Mouse (Mus musculus) thymus, adult 18-20 months (tissue): ENCODE results near the gene Lamc1.

Source experiments
- DNase-seq, 2 experiments: peaks; one replicate each; pipeline ENCODE4 v3.0.0; 2022; ENCODE audit warnings: mixed read lengths in 2 of 2

The Lamc1 gene

DNA sequence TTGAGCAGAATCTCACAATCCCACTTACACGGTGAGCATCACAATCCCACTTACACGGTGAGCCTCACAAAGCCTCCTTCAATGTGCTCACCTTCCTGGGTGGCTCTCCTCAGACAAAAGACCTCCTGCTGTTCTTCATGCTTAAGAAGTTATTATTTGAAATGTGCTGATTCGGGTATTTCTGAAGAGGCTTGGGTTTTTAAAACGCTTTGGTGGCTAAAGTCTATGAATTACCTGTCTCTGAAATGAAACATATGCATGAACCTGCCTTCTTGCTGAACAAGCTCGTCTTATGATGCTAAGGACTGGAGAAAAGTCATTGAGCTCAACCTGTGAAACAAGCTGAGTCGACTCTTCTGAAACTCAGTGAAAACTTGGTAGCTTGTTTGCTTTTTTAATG is 36.6 kb downstream of the Lamc1 start:
- no peak for DNase-seq

DNA sequence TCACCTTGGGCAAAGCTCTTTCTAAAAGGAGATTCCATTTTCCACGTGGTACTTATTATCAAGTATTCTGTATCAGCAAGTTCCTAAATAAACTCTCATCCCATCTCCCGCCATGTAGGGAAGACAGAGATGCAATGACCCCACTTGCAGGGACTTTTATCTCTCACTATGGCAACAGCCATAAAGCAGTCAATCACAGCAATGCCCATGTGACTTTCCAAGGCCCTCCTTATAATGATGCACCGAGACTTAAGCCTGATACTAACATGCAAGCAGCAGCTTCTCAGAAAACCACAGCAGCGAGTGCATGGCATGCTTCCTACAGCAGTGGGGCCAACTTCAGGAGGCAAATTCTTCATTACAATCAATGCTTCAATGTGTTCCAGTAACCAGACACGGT is 39.7 kb downstream of the Lamc1 start:
- DNase-seq: no peak

- DNase-seq: no peak
Measured at GRCm38 (mm10) chr1:153292202-153292601, 40.4 kb downstream of the Lamc1 start.

- no peak for DNase-seq
Measured at GRCm38 (mm10) chr1:153291416-153291815, 41.2 kb downstream of the Lamc1 start.

GRCm38 (mm10) chr1:153288010-153288409 is 44.6 kb downstream of the Lamc1 start:
- no peak for DNase-seq

DNA sequence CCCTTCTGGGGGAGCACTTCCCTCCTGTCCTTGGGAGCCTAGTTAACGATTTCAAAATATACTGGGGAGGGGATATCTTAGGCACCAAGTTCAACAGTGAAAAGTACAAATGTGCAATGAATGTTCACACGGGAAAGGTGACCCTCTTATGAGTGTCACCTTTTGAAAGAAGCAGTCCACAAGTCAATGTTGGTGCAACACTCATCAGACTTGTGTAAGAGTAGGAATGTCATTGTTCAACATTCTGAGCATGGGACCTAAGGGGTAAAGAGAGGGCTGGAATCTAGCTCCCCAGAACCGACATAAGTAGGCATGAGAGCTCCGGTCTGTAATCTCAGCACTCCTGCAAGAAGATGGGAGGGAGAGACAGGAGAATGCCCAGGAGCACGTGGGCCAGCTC is 45.1 kb downstream of the Lamc1 start:
- no peak for DNase-seq

DNA sequence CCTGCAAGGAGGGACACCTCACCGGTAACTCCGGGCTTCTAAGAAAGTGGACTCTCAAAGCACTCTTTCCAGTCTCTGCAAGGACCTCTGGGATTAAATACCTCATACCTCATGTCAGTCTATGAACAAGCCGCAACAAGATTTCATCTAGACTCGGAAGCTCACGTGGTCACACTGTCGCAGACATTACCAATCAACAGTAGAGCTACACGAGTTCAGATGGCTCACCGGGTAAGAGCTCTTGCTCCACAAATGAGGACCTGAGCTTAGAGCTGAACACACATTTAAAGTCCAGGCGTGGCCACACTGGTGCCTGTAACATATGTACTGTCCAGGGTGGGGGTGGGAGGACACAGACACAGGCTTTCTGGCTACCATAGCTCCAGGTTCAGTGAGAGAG is 46.4 kb downstream of the Lamc1 start:
- no peak for DNase-seq

DNA sequence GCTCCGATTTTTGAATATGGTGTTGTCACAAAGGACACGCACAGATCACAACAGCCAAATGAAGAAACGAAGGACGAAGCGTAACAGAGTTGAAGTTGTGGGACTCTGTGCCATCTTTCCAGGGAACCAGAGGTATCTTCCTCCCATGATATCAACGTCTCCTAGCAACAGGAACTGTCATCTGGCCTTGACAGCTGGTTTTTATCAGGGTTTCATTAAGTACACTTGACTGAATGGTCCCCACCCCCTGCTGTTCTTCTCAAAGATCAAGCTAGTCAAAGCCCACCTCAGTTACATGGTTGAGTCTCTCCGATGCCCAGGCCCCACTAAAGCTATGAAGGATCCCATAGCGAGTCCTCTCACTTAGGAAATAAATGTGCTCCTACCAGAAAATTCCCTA is 47.4 kb downstream of the Lamc1 start:
- no peak for DNase-seq

- no peak for DNase-seq
Measured at GRCm38 (mm10) chr1:153282342-153282975, 50.1 kb downstream of the Lamc1 start.

GRCm38 (mm10) chr1:153281483-153281882 is 51.1 kb downstream of the Lamc1 start:
- DNase-seq: no peak

GRCm38 (mm10) chr1:153280411-153280810 is 52.2 kb downstream of the Lamc1 start:
- no peak for DNase-seq

DNA sequence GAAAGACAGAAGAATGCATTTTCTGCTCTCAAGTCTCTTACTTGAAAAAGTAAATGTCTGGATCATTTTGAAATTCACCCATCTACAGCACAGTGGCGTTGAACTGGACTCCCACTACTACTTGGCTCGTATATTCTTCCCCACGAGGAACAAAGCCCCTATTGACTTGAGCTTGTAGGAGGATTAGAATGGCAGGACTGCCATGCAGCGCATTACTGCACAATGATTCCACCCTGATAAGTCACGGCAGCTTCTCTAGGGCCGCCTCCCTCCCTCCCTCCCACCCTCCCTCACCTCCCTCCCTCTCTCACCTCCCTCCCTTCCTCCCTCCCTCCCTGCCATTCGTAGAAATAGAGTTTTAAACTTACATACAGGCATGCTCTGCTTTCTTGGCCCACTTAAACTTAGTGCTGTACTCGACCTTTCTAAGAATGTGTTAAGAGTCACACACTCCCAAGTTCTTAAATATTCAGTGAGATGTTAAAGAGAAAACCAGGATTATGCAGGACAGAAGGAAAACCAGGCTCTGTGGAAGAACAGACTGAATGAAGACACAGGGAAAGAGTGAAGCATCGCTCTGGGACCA is 54.5 kb downstream of the Lamc1 start:
- DNase-seq: no peak

GRCm38 (mm10) chr1:153275466-153275865 is 57.1 kb downstream of the Lamc1 start:
- DNase-seq: no peak

DNA sequence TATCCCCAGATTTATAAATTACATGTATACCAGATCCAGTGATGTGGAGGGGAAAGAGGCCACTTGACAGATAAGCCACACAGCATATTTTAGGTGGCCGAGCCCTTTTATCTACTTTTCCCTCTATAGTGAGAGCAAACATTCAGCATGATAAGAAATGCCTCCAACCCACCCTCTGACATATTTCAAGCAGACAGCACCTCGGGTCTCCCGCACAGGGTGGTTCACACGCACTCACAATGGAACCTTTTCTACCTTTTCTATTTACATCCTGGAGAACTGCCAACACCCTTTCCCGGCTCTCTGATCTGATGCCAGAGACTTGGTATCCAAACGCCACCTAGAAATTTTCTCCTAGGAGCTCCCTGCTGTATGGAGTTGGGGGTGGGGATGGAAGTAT is 58.0 kb downstream of the Lamc1 start:
- DNase-seq: no peak

- no peak for DNase-seq
Measured at GRCm38 (mm10) chr1:153273657-153274056, 58.9 kb downstream of the Lamc1 start.

GRCm38 (mm10) chr1:153270827-153271226 is 61.8 kb downstream of the Lamc1 start:
- DNase-seq: no peak

DNA sequence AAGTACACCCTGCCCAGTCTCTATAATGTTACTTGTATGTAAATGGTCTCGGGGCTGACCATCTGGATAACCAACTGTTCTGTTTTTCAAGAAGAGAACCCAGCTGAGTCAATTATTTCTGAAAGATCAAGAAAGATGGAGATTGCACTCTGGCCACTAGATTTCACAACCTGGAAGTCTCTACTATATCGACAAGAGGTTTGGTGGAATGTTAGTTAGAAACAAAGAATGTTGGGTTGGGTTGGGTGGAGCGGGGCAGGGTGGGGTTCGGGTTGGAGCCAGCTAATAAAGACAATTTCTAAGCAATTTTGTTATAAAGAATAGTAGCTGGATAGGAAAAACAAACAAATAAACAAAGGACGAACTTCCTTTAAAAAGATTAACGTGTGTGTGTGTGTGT is 62.9 kb downstream of the Lamc1 start:
- DNase-seq: no peak

GRCm38 (mm10) chr1:153268806-153269309 is 63.7 kb downstream of the Lamc1 start:
- no peak for DNase-seq

- DNase-seq: no peak
Measured at GRCm38 (mm10) chr1:153268306-153268705, 64.3 kb downstream of the Lamc1 start.

- no peak for DNase-seq
Measured at GRCm38 (mm10) chr1:153267730-153268129, 64.9 kb downstream of the Lamc1 start.

- DNase-seq: no peak
Measured at GRCm38 (mm10) chr1:153266891-153267290, 65.7 kb downstream of the Lamc1 start.

DNA sequence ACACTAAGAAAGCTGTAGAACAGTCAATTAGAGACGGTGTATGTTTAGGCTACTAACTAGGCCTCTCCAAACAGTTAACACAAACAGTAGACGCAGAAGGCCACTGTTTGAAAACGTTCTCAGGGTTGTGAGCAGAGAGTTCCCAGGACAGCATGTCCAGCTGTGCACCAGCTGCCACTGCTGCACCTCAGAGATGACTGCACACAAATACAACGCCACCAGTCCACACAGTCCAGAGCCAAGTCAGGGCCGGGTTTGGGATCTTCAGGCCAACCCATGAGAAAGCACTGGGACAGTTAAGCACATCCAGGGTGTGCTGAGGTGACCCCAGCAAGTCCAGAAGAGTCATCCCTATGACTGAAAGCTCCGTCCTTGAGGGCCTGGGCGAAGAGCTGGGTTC is 67.0 kb downstream of the Lamc1 start:
- no peak for DNase-seq

DNA sequence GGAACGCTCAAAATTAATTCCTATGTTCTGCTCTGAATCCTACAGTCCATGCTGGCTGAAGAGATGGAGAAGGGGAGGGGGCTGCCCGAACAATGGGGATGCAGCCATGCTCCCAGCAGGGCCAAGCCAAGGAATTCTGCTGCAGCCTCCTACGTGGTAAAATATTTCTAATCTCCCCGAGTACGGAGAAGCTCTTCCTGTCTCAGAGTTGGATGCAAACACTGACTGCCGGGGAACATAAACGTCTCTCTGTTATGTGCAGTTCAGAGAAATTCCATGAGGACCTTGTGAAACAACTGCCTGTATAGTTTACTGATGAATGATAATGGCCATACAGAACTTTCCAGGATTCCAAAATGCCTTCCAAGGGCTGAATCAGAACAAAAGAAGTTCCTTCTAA is 67.5 kb downstream of the Lamc1 start:
- no peak for DNase-seq

- DNase-seq: no peak
Measured at GRCm38 (mm10) chr1:153259752-153260300, 72.8 kb downstream of the Lamc1 start.
